Mouse (Mus musculus) thymus, adult 2 months (tissue): ENCODE results near the gene Rhox2e.
"Not testable (repeated sequence)": the region's sequence is repeated elsewhere in the genome, so short reads cannot be mapped to it uniquely, and the experiment has no call there.

ENCODE experiments used
- CTCF ChIP-seq: fragments of 200-500 bp; IDR thresholded peaks from 2 replicates; pipeline ENCODE4 v1.5.1; 2012; ENCODE audit warnings: mild to moderate bottlenecking, control low read depth, low read length, moderate library complexity, borderline replicate concordance; ENCODE audit not compliant: control insufficient read depth, poor library complexity, insufficient read depth; ENCODE audit errors: extremely low read depth
- POLR2A ChIP-seq: fragments of 200-500 bp; IDR thresholded peaks from 2 replicates; pipeline ENCODE4 v1.6.1; 2012; ENCODE audit warnings: mild to moderate bottlenecking, low read length, control low read depth, moderate library complexity; ENCODE audit not compliant: control insufficient read depth, poor library complexity, insufficient read depth; ENCODE audit errors: extremely low read depth

- TF ChIP-seq CTCF, POLR2A: not testable (repeated sequence)
Observed at GRCm38 (mm10) chrX:37541719-37542118, 11.5 kb downstream of the Rhox2e start, which contains the start of gene Rhox3e.
